13 mouse cellular contexts compared by ENCODE assay signal in genomic region chr16:17247727-17248126, GRCm38 (mm10). TPM values are rescaled to one million over a fixed set of nuclear protein-coding genes. Genes with fewer than 3 reads are reported as not detected.
DNase-seq lines count a peak whose midpoint lies in the region; ATAC-seq and TF ChIP-seq lines count a peak whose summit lies in the region.
"Had no signal": no experiment of that assay in that cellular context is flagged by ENCODE, and none has a peak within 500 bp of the region (broad histone marks: within the 10 kb centered on the region; RNA-seq: fewer than 3 reads in every experiment).

No protein-coding gene starts in this region.

- 0 out of 2 replicates have a peak, but pooled peaks have one; percentile 40 for ATAC-seq in heart, embryonic 14.5 days (ENCODE audit: insufficient number of reproducible peaks, insufficient read depth, low FRiP score, low read depth)
- ATAC-seq in stomach, postnatal 0 days (ENCODE audit: low FRiP score, low TSS enrichment) = no peak
- ATAC-seq: intestine, embryonic 16.5 days; midbrain, embryonic 16.5 days had no signal

- peaks cover 3% of the 10 kb centered on the region; the same call in 1 of the 2 replicates for H3K4me1 ChIP-seq in liver, adult 2 months (ENCODE audit: control insufficient read depth, insufficient read depth, low read length)
- H3K4me1 ChIP-seq in heart, embryonic 14.5 days (ENCODE audit: control insufficient read depth in 2 of 2, insufficient read depth in 2 of 2, low read length in 2 of 2) = peaks cover 33 to 57% of the 10 kb centered on the region in 2 experiments
- H3K4me1 ChIP-seq in stomach, postnatal 0 days (replicated peaks; ENCODE audit: control insufficient read depth, insufficient read depth) = 0 out of 2 replicates have a peak, but pooled peaks cover 3% of the 10 kb centered on the region

- H3K36me3 ChIP-seq in liver, adult 2 months (ENCODE audit: control insufficient read depth, insufficient read depth, low read length) = no peaks in the 10 kb centered on the region
- H3K36me3 ChIP-seq in heart, embryonic 14.5 days (ENCODE audit: control insufficient read depth, insufficient read depth, low read length) = no peaks in the 10 kb centered on the region
- H3K36me3 ChIP-seq in stomach, postnatal 0 days (ENCODE audit: control insufficient read depth, insufficient read depth, low read length) = no peaks in the 10 kb centered on the region
- H3K36me3 ChIP-seq: embryonic facial prominence, embryonic 15.5 days; limb, embryonic 13.5 days had no signal

- H3K4me3 ChIP-seq in liver, adult 2 months (ENCODE audit: insufficient read depth, low read depth, low read length) = no peak overlapping the region
- no peak overlapping the region for H3K4me3 ChIP-seq in heart, embryonic 14.5 days (ENCODE audit: control insufficient read depth in 1 of 2, insufficient read depth in 1 of 2, low read depth in 1 of 2, low read length in 2 of 2)
- no peak overlapping the region for H3K4me3 ChIP-seq in stomach, postnatal 0 days (ENCODE audit: low read depth, low read length)
- H3K4me3 ChIP-seq: embryonic facial prominence, embryonic 15.5 days; limb, embryonic 13.5 days had no signal

- TF ChIP-seq CTCF in liver, adult 2 months (IDR thresholded peaks at IDR 0.05; ENCODE audit: low read depth, low read length) = no peak
- no peak for TF ChIP-seq CTCF in stomach, postnatal 0 days (IDR thresholded peaks at IDR 0.05; ENCODE audit: low read depth)

- no peaks in the 10 kb centered on the region for H3K9me3 ChIP-seq in heart, embryonic 14.5 days (ENCODE audit: control insufficient read depth, low read length)
- no peaks in the 10 kb centered on the region for H3K9me3 ChIP-seq in stomach, postnatal 0 days (ENCODE audit: control insufficient read depth, low read length)
- H3K9me3 ChIP-seq: embryonic facial prominence, embryonic 15.5 days; limb, embryonic 13.5 days had no signal

- 0 out of 2 replicates have a peak overlapping the region, but pooled peaks have one; percentile 20 for H3K4me2 ChIP-seq in heart, embryonic 14.5 days (ENCODE audit: low read length)
- no peak overlapping the region for H3K4me2 ChIP-seq in stomach, postnatal 0 days (replicated peaks; ENCODE audit: low read depth)
- H3K4me2 ChIP-seq: embryonic facial prominence, embryonic 15.5 days; limb, embryonic 13.5 days had no signal

- no peak for TF ChIP-seq EP300 in stomach, postnatal 0 days (optimal IDR thresholded peaks at IDR 0.05)

- DNase-seq in liver, adult 2 months (ENCODE audit: extremely low read depth, low read depth, low spot score) = peak; percentile 77
- DNase-seq in liver (no peak), MN1 (ENCODE audit: low spot score) (no peak)
- peak; percentile 84 for DNase-seq in kidney, postnatal 36 days
- peak; percentile 66 for DNase-seq in stomach, postnatal 0 days (ENCODE audit: low spot score)
- DNase-seq in gastrocnemius, adult 8-10 months (ENCODE audit: low spot score in 2 of 2) = no peak
- DNase-seq: spleen, adult 18-20 months; thymus, postnatal 36 days had no signal

- H3K27ac ChIP-seq in liver, adult 2 months (replicated peaks; ENCODE audit: insufficient read depth, low read depth, low read length) = no peak overlapping the region
- H3K27ac ChIP-seq in heart, embryonic 14.5 days (replicated peaks in 1 of 2; ENCODE audit: control insufficient read depth in 1 of 2, insufficient read depth in 1 of 2, low read depth in 2 of 2, low read length in 2 of 2) = peak overlapping the region; percentile 71 to 84
- H3K27ac ChIP-seq in stomach, postnatal 0 days (replicated peaks) = no peak overlapping the region
- H3K27ac ChIP-seq: embryonic facial prominence, embryonic 15.5 days; limb, embryonic 13.5 days had no signal

- WGBS in liver, adult 2 months = 37% methylated on average over 4 of the region's 4 CpGs
- 33% methylated on average over 4 of the region's 4 CpGs for WGBS in heart, embryonic 14.5 days
- 39% methylated on average over 4 of the region's 4 CpGs for WGBS in stomach, postnatal 0 days

- H3K27me3 ChIP-seq in liver, adult 2 months (ENCODE audit: control insufficient read depth, insufficient read depth, low read length) = no peaks in the 10 kb centered on the region
- H3K27me3 ChIP-seq in heart, embryonic 14.5 days (ENCODE audit: control insufficient read depth, insufficient read depth, low read length) = no peaks in the 10 kb centered on the region
- H3K27me3 ChIP-seq in stomach, postnatal 0 days (ENCODE audit: control insufficient read depth, insufficient read depth, low read length) = no peaks in the 10 kb centered on the region
- H3K27me3 ChIP-seq: embryonic facial prominence, embryonic 15.5 days; limb, embryonic 13.5 days had no signal

- no peak for TF ChIP-seq POLR2A in liver, adult 2 months (IDR thresholded peaks at IDR 0.05; ENCODE audit: extremely low read depth, insufficient read depth, low read length)

- H3K9ac ChIP-seq in liver, adult 2 months (ENCODE audit: low read depth, low read length) = no peak overlapping the region
- no peak overlapping the region for H3K9ac ChIP-seq in heart, embryonic 14.5 days (ENCODE audit: low read length)
- H3K9ac ChIP-seq in stomach, postnatal 0 days (ENCODE audit: low read length) = no peak overlapping the region
- H3K9ac ChIP-seq: embryonic facial prominence, embryonic 15.5 days; limb, embryonic 13.5 days had no signal

- peaks cover 22% of the 10 kb centered on the region; the same call in 1 of the 2 replicates for H3K79me2 ChIP-seq in liver, adult 2 months (ENCODE audit: control insufficient read depth, insufficient read depth, low read length)

RNA-seq across cellular contexts. Expression of gene Hic2, which starts 14.4 kb away (rescaled TPM):
- total RNA-seq in liver, adult 2 months (2014; rRNA removed) = 0.83 and 1.2 TPM in 2 replicates
- 0.87 and 1.1 TPM in 2 replicates for polyA plus RNA-seq in liver, adult 2 months (2012; rRNA removed)
- polyA plus RNA-seq in heart, embryonic 14.5 days (2014; fragmentation: Nextera tagmentation; extraction: Ambion mirVana) = 2.7 and 3.0 TPM in 2 replicates
- polyA plus RNA-seq in stomach, postnatal 0 days (2015; fragmentation: Nextera tagmentation; extraction: Ambion mirVana) = 2.1 and 2.4 TPM in 2 replicates
- 1 to 10 TPM; 1.1 to 1.5 (median 1.4) TPM for total RNA-seq in gastrocnemius, adult 8-10 months (2022)

RNA-seq across cellular contexts. Expression of gene Tmem191c, which starts 28.1 kb away (rescaled TPM):
- total RNA-seq in liver, adult 2 months (2014; rRNA removed) = 0.37 and 0.87 TPM in 2 replicates
- polyA plus RNA-seq in liver, adult 2 months (2012; rRNA removed) = 0.97 and 1.4 TPM in 2 replicates
- 7.2 and 7.3 TPM in 2 replicates for polyA plus RNA-seq in heart, embryonic 14.5 days (2014; fragmentation: Nextera tagmentation; extraction: Ambion mirVana)
- polyA plus RNA-seq in stomach, postnatal 0 days (2015; fragmentation: Nextera tagmentation; extraction: Ambion mirVana) = 8.8 and 10.6 TPM in 2 replicates
- under 1 TPM in 3 of 4 experiments, not detected in 1; 0.58 to 0.91 (median 0.74) TPM for total RNA-seq in gastrocnemius, adult 8-10 months (2022)

RNA-seq across cellular contexts. Expression of gene Rimbp3, which starts 39.3 kb away (rescaled TPM):
- total RNA-seq in liver, adult 2 months (2014; rRNA removed) = not detected in 2 replicates
- polyA plus RNA-seq in liver, adult 2 months (2012; rRNA removed) = not detected in 2 replicates
- polyA plus RNA-seq in heart, embryonic 14.5 days (2014; fragmentation: Nextera tagmentation; extraction: Ambion mirVana) = 0.15 and 0.20 TPM in 2 replicates
- polyA plus RNA-seq in stomach, postnatal 0 days (2015; fragmentation: Nextera tagmentation; extraction: Ambion mirVana) = 0.18 TPM in 2 replicates
- under 1 TPM in 2 of 4 experiments, not detected in 2; 0.05 TPM for total RNA-seq in gastrocnemius, adult 8-10 months (2022)

RNA-seq across cellular contexts. Expression of gene Ube2l3, which starts 45.3 kb away (rescaled TPM):
- total RNA-seq in liver, adult 2 months (2014; rRNA removed) = 33.8 and 34.7 TPM in 2 replicates
- 45.7 and 54.0 TPM in 2 replicates for polyA plus RNA-seq in liver, adult 2 months (2012; rRNA removed)
- polyA plus RNA-seq in heart, embryonic 14.5 days (2014; fragmentation: Nextera tagmentation; extraction: Ambion mirVana) = 276 and 285 TPM in 2 replicates
- polyA plus RNA-seq in stomach, postnatal 0 days (2015; fragmentation: Nextera tagmentation; extraction: Ambion mirVana) = 276 and 278 TPM in 2 replicates
- total RNA-seq in gastrocnemius, adult 8-10 months (2022) = 100 to 1,000 TPM; 119 to 134 (median 127) TPM

Comparison
In these comparisons a context has a peak if more than half of its experiments do, and no peak if none do; other contexts are left out.
1. DNase-seq: peak in liver, adult 2 months (single experiment), kidney, postnatal 36 days (2 of 2) and stomach, postnatal 0 days (single experiment); none in liver (single experiment), gastrocnemius, adult 8-10 months (0 of 2) and MN1 (single experiment).
2. H3K27ac ChIP-seq: peak in heart, embryonic 14.5 days (2 of 2); none in liver, adult 2 months (single experiment) and stomach, postnatal 0 days (single experiment).